Mouse (Mus musculus): Measurements from ENCODE around the gene Glt6d1.

Glt6d1 gene

DNA sequence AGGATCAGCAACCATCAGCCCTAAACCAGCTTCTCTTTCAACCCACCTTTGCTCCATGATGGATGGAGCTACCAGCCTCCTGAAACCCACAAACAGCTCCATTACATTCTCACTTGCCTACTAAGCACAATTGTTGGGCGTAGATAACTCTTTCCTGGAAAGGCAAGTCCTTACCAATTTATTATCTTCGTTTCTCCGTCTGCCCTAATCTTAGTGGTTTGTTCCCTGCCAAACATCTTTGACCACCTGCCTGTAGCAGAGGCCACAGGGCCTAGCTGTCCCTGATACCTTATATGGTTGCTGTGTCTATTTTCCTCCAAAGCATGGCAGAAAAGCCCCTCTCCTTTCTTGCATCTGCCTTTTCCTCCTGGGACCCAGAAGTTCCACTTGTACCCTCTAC lies 26.6 kb downstream of the Glt6d1 start:
- no peak for DNase-seq

DNA sequence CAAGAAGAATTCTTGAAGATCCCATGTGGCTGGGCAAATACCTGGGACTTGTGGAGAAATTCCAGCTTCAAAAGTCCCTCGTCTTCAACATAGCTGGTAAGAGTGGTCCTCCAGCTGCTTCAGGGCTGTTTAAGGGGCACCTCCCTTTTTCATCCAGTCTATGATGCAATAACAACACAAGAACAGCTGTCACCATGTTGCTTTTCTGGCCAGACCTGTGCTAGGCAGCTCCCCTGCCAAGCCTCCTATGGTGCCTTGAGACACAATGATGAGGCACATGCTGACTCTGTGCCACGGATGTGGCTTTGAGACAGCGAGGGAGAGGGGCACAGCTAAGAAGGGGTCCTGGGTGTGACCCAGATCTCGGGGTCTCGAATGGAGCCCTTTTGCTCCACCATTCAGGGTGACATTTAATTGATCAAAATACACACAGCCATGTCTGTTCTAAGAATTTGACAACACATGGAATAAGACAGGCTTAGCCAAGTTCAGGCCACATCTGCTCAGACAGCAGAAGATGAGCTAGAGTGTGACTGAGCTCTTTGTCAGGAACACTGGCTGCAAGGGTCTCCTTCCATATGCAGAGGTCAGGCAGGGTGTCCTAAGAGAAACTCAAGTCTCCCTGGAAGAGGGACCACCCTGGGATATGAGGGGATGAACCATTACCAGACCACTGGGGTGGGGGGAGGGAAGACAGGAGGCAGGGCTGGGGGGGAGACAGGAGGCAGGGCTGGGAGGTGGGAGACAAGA lies 29.9 kb downstream of the Glt6d1 start:
- DNase-seq = no peak

DNA sequence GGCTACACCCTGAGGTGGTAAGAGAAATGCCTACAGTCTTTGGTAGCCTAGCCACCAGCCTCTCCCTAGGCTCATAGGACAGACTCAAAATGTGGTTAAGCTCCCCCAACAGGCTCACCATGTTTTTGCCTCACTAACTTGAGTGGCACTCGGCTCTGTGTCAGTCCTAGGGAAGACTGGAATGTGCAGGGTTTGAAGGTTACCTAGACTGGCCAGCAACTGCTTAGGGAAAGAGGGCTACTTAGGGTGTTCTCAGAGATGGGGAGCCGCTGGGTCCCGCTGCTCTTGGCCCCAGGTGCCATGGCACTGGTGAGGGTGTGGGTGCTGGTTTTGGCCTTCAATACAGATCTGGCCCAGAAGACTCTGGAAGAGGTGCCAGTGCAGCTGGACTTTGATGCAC lies 33.7 kb downstream of the Glt6d1 start, which contains the start of gene Gm13539:
TSS of gene Gm13539 (plus strand) at position 301 of the 400 bp plus-strand sequence.
- no peak for DNase-seq

DNA sequence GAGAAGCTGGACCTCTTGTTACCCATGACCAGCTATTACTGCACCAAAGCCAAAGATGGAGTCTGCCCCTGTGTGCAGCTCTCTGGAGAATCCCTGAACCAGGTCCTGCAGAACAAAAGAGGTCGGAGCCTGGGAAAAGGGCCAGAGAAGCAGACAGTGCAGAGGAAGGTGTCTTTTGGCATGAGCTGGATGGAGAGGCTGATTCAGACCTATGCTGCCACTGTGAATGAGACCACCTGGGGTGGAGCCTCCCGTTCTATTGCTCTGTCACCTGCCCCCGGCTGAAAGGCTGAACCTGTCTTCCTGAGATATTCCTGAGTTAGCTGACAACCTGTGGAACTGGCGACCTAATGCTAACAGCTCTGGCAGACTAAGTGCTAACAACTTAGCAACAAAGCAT lies 34.7 kb downstream of the Glt6d1 start:
- no peak for DNase-seq

DNA sequence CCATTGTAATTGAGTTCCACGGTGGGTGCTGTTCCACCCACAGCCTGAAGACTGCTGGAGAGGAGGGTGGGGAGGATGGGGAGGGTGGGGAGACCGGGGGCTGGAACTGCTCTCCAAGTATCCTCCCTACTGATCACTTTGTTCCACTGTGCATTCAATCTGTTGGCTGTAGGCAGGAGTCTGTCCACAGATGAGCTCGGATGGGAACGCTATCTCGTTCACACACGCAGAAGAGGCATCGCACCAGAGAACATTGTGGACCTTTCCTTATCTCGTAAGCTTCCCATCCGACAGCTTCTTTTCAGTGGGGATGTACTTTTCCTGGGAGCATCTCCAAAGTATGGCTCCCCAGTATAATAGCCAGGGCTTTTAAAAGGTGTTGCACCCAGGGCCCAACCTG lies 36.6 kb downstream of the Glt6d1 start:
- DNase-seq = no peak

GRCm38 (mm10) chr2:25776717-25777116 lies 38.9 kb downstream of the Glt6d1 start, which contains the start of gene Lcn11:
Gene Lcn11, plus strand, starts transcription at chr2:25777017.
- no peak for DNase-seq

- no peak for DNase-seq
Observed at GRCm38 (mm10) chr2:25775991-25776390, 39.7 kb downstream of the Glt6d1 start.

DNA sequence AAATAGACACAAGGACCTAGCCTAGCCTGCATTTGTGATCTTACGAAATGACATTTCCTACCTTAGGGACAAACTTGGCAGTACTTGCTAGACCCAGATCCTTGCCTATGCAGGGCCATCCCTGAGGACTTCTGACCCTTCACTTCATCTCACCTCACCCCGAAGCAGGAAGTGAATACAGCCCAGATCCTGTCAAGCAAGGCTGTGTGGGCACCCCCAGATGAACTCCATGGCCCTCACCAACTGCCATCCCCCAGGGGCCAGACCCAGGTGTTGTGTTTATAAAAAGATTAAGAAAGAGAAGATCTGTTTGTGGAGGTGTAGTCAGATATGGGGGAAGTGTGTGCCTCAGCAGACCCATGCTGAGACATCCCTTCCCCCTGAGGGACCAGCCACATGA lies 41.0 kb downstream of the Glt6d1 start:
- DNase-seq = no peak

DNA sequence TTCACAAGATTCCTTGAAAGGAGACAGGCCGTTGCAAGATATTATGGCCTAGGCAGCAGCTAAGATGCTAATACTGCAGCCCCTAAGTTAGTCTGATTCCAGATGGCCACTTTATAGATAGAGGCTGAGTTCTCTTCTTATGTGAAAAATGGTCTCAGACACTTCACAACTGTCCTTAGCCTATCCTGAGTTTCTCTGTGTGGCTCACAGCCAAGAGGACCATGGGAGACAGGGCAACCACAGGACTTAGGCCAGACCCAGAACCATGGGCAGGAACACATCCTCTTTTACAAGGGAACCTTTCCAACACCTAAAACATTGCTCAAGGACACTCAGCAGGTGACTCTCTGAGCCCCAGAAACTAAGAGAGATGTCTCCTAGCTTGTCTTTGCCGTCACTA lies 42.1 kb downstream of the Glt6d1 start:
- no peak for DNase-seq

DNA sequence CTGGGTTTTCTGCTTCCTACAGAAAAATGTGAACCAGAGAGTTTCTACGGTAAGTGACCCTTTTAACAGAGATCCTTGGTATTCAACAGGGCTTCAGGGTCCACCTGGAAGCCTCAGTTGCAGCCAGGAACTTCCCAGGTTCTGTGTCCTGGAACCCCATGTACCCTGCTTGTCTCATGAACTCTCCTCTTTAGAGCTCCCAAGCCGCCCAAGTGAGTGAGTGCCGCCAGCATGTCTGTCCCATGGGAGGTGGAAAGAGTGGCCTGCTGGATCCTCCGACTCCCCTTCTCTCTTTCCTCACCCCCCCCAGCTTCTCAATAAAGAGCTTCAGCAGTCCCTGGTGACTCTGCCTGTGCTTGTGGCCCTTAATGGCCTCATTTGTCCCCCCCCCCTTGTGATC lies 47.9 kb downstream of the Glt6d1 start:
- no peak for DNase-seq

DNA sequence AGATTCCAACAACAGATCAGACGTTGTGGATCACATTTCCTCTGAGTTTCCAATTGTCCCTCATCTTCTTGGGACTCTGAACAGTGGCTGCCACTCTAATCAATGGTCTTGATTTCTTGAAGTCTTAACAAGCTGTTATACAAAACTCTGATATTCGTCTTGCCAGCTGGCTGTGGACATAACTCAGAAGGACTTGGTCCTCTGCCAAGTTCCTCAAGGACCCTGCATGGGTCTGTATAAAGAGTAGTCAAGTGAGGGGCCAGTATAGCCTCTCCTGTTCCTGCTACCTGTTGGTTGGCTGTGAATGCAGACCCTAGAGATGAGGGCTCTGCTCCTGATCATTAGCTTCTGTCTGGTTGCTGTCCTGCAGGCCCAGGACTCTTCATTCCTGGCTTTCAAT lies 50.4 kb downstream of the Glt6d1 start, which contains the start of gene Lcn3:
TSS of gene Lcn3 (plus strand) at position 301 of the 400 bp plus-strand sequence.
- DNase-seq = no peak

- DNase-seq = no peak
Observed at GRCm38 (mm10) chr2:25758064-25758625, 57.5 kb downstream of the Glt6d1 start.

GRCm38 (mm10) chr2:25754201-25754600 lies 61.4 kb downstream of the Glt6d1 start:
- no peak for DNase-seq

Measured in right cerebral cortex, adult 18-20 months (tissue).